Mouse (Mus musculus) lung, adult 10 weeks (tissue): ENCODE measurements around the gene Slc16a12. TPM values are rescaled to one million over a fixed set of nuclear protein-coding genes. Genes with fewer than 3 reads are reported as not detected.

Experiments
- polyA plus RNA-seq: library from polyadenylated mRNA; stranded (reverse); fragments of 350-450 nt; fragmentation: Illumina TruSeq; extraction: RNeasy Lipid Tissue Mini Kit (QIAGEN cat#74804); gene quantifications from one replicate; pipeline ENCODE4 v1.2.3, GENCODE M21; 2014; ENCODE audit warnings: low read depth, low replicate concordance; ENCODE audit not compliant: insufficient read depth

Gene Slc16a12
- 2.7 TPM for polyA plus RNA-seq

GRCm38 (mm10) chr19:34746688-34747504 lies at the start of gene Slc16a12:
Gene Slc16a12, minus strand, starts transcription at chr19:34747289.

GRCm38 (mm10) chr19:34640623-34641022 lies 106.5 kb downstream of the Slc16a12 start, which contains the start of the genes Ifit1bl2 and Ifit1:
Gene Ifit1bl2, minus strand, starts transcription at chr19:34640743.
Gene Ifit1, plus strand, starts transcription at chr19:34640871.

Other genes starting within 250 kb of the Slc16a12 start
- gene Lipa, start 219.8 kb downstream of the Slc16a12 start, polyA plus RNA-seq = 31.0 TPM
- gene Ifit2, start 196.6 kb downstream of the Slc16a12 start, polyA plus RNA-seq = 8.0 TPM
- gene Ifit3, start 163.8 kb downstream of the Slc16a12 start, polyA plus RNA-seq = 43.9 TPM
- gene Ifit1bl1, start 145.3 kb downstream of the Slc16a12 start, polyA plus RNA-seq = 3.5 TPM
- gene Ifit3b, start 139.3 kb downstream of the Slc16a12 start, polyA plus RNA-seq = 11.0 TPM
- gene Ifit1bl2, start 106.5 kb downstream of the Slc16a12 start, polyA plus RNA-seq = 0.89 TPM
- 9.5 TPM for gene Ifit1, start 106.4 kb downstream of the Slc16a12 start, polyA plus RNA-seq
- gene Pank1, start 132.2 kb upstream of the Slc16a12 start, polyA plus RNA-seq = 5.1 TPM
- gene Kif20b, start 175.1 kb upstream of the Slc16a12 start, polyA plus RNA-seq = 1.5 TPM